Mouse (Mus musculus) liver, adult 2 months (tissue): ENCODE measurements around the gene Desi2. TPM values are rescaled to one million over a fixed set of nuclear protein-coding genes. Genes with fewer than 3 reads are reported as not detected.
A peak's percentile ranks its signal among the peaks of the same experiment; 100 is the strongest.
"Not testable (repeated sequence)": the region's sequence is repeated elsewhere in the genome, so short reads cannot be mapped to it uniquely, and the experiment has no call there.

Source experiments
- DNase-seq: peaks from one replicate; pipeline ENCODE4 v3.0.0-alpha.2; 2011; ENCODE audit warnings: low read depth, low spot score; ENCODE audit errors: extremely low read depth
- H3K27ac ChIP-seq: fragments of 200-500 bp; replicated peaks from 2 replicates; pipeline ENCODE4 v1.5.1; 2012; ENCODE audit warnings: low read depth, mild to moderate bottlenecking, control low read depth, inconsistent platforms, low read length; ENCODE audit not compliant: insufficient read depth
- H3K27me3 ChIP-seq: fragments of 200-500 bp; 2 replicates; pipeline ENCODE4 v1.6.1; 2012; ENCODE audit warnings: mild to moderate bottlenecking, moderate library complexity, low read length, inconsistent platforms; ENCODE audit not compliant: control insufficient read depth, insufficient read depth
- H3K36me3 ChIP-seq: fragments of 200-500 bp; 2 replicates; pipeline ENCODE4 v1.6.1; 2012; ENCODE audit warnings: low read length, inconsistent platforms; ENCODE audit not compliant: control insufficient read depth, insufficient read depth
- H3K4me1 ChIP-seq: fragments of 200-500 bp; 2 replicates; pipeline ENCODE4 v1.6.1; 2011; ENCODE audit warnings: low read length; ENCODE audit not compliant: control insufficient read depth, insufficient read depth
- H3K4me3 ChIP-seq: fragments of 200-500 bp; 2 replicates; pipeline ENCODE4 v1.5.1; 2011; ENCODE audit warnings: low read depth, mild to moderate bottlenecking, control low read depth, low read length, moderate library complexity; ENCODE audit not compliant: insufficient read depth
- H3K79me2 ChIP-seq: fragments of 200-500 bp; 2 replicates; pipeline ENCODE4 v1.6.1; 2012; ENCODE audit warnings: inconsistent platforms, mild to moderate bottlenecking, low read length, moderate library complexity; ENCODE audit not compliant: control insufficient read depth, insufficient read depth
- H3K9ac ChIP-seq: fragments of 200-500 bp; 2 replicates; pipeline ENCODE4 v1.6.1; 2012; ENCODE audit warnings: low read depth, mild to moderate bottlenecking, control low read depth, inconsistent platforms, low read length
- CTCF ChIP-seq: fragments of 200-500 bp; IDR thresholded peaks from 2 replicates; pipeline ENCODE4 v1.5.1; 2011; ENCODE audit warnings: low read depth, low read length, control low read depth
- POLR2A ChIP-seq: fragments of 200-500 bp; IDR thresholded peaks from 2 replicates; pipeline ENCODE4 v1.6.1; 2011; ENCODE audit warnings: low read length, control low read depth; ENCODE audit not compliant: insufficient read depth; ENCODE audit errors: extremely low read depth
- WGBS: fragments of 180-500 bp; shearing (Covaris S2); methylation state at CpG from one replicate; pipeline ENCODE4 v1.1.7; 2018; 5-methylcytosine and 5-hydroxymethylcytosine counted together
- polyA plus RNA-seq: library from polyadenylated mRNA; depleted of rRNA; stranded (reverse); fragments of >200 nt; gene quantifications from 2 replicates; pipeline ENCODE4 v1.2.3, GENCODE M21; 2012
- total RNA-seq: library from RNA; depleted of rRNA; stranded (reverse); fragments of >200 nt; gene quantifications from 2 replicates; pipeline ENCODE4 v1.2.3, GENCODE M21; 2014

Desi2 gene
- total and polyA plus RNA-seq, 2 experiments, result 5.6 to 7.2 TPM

DNA sequence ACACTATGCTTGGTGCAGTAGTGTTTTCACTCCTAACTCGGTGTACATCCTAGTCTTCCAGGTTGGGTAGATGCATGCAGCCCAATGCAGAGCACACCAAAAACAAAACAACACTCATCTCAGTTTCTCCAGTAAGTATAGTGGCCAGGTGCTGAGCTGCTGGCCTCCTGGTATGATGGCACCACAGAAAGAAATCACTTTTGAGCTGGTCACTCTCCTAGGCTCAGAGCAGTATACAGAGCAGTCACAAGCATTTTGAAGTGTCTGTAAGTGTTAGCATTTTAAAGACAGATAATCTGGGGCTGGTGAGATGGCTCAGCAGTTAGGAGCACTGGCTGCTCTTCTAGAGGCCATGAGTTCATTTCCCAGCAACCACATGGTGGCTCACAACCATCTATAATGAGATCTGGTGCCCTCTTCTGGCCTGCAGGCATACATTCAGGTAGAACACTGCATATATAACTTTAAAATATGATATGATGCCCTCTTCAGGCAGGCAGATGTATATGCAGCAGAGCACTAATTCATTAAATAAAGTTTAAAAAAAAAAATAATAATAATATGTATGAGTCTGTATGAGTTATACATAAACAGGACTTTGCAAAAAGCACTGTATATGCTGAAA lies 54.8 kb downstream of the Desi2 start:
- TF ChIP-seq POLR2A (no peak), CTCF (peak; percentile 38)
- Histone ChIP-seq H3K36me3 (peaks cover 22% of the 10 kb centered on the region), H3K79me2 (peaks cover 3% of the 10 kb centered on the region; the same call in 1 of the 2 replicates), H3K27me3 (no peaks in the 10 kb centered on the region), H3K4me3 (no peak overlapping the region), H3K4me1 (no peaks in the 10 kb centered on the region), H3K9ac (no peak overlapping the region), H3K27ac (no peak overlapping the region)
- peak; percentile 29 for DNase-seq
- 98% methylated on average over 1 of the region's 1 CpGs for WGBS

DNA sequence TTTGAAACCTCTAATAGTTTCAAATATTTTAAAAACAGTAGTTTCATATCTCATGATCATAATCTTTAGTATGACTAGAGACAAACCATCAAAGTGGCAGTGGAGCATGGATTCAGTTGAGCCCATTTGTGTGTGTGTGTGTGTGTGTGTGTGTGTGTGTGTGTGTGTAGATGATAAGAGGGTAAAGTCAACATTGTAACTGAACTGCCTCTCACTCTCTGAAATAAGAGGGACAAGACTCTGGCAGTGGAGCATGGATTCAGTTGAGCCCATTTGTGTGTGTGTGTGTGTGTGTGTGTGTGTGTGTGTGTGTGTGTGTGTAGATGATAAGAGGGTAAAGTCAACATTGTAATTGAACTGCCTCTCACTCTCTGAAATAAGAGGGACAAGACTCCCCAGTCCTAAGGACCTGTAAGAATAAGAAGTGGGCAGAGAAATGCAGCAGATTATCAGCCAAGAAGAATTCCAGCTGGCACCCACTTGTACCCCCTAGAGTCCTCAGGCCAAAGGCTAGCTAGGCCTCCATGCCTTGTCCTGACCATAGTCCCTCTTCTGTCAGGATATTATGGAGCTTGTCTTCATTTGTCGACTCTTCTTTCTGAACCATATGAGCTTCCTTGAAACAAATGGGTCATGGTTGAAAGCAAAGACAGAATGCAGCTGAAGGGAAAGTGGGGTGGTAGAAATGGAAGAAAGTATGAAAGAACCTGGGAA lies 61.0 kb downstream of the Desi2 start:
- H3K9ac ChIP-seq, result no peak overlapping the region
- peaks cover 3% of the 10 kb centered on the region; the same call in 1 of the 2 replicates for H3K79me2 ChIP-seq
- H3K27ac ChIP-seq, result no peak overlapping the region
- TF ChIP-seq POLR2A, result no peak
- no peak for TF ChIP-seq CTCF
- peak; percentile 24 for DNase-seq
- no peak overlapping the region for H3K4me3 ChIP-seq
- peaks cover 40% of the 10 kb centered on the region for H3K36me3 ChIP-seq
- no peaks in the 10 kb centered on the region for H3K27me3 ChIP-seq
- no peaks in the 10 kb centered on the region for H3K4me1 ChIP-seq
- WGBS, result 94% methylated on average over 1 of the region's 1 CpGs

DNA sequence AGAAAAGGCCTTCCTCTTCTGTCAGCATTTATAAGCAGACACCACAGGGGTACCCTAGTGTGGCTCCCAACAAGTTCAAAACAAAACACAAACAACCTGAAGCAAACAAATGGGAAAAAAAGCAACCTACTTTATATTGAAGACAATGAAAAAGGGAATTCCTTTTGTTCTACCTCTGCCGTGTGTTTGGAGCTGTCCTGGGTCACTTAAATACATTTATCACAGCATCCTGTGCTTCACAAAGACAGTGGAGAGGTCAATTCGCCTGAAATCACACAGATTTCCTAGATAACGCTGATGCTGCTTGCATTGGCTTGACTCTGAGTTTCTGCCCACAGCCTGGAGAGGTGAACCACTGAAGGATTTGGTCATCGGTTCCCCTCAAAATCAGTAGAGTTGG lies 67.4 kb downstream of the Desi2 start:
- H3K4me3 ChIP-seq, result no peak overlapping the region
- peaks cover 28% of the 10 kb centered on the region for H3K36me3 ChIP-seq
- H3K9ac ChIP-seq, result no peak overlapping the region
- no peak overlapping the region for H3K27ac ChIP-seq
- H3K4me1 ChIP-seq, result no peaks in the 10 kb centered on the region
- DNase-seq, result no peak
- WGBS, result 94% methylated on average over 4 of the region's 4 CpGs
- H3K79me2 ChIP-seq, result no peaks in the 10 kb centered on the region
- no peak for TF ChIP-seq POLR2A
- no peak for TF ChIP-seq CTCF
- H3K27me3 ChIP-seq, result no peaks in the 10 kb centered on the region

DNA sequence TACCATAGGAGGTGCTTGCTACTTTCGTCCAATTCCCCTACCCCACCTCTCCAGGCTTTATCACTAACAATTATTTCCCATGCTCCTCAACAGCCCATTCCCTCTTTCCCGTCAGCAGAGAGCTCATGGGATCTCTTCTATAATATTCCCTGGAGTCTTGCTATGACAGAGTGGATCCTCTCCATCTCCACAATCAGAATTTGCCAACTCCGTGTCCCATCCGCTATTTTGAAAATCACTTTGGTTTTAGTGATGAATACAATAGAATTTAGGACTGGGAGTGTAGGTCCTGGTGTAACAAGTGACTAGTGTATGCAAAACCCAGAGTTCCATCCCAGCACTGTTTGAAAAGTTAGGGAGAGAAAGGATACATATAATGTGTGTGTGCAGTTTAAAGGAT lies 69.1 kb downstream of the Desi2 start:
- Histone ChIP-seq H3K27ac (no peak overlapping the region), H3K36me3 (peaks cover 16% of the 10 kb centered on the region), H3K4me1 (no peaks in the 10 kb centered on the region), H3K9ac (no peak overlapping the region), H3K79me2 (no peaks in the 10 kb centered on the region), H3K27me3 (no peaks in the 10 kb centered on the region), H3K4me3 (no peak overlapping the region)
- no peak for DNase-seq
- TF ChIP-seq POLR2A (no peak), CTCF (no peak)
- WGBS, result 97% methylated on average over 4 of the region's 4 CpGs

DNA sequence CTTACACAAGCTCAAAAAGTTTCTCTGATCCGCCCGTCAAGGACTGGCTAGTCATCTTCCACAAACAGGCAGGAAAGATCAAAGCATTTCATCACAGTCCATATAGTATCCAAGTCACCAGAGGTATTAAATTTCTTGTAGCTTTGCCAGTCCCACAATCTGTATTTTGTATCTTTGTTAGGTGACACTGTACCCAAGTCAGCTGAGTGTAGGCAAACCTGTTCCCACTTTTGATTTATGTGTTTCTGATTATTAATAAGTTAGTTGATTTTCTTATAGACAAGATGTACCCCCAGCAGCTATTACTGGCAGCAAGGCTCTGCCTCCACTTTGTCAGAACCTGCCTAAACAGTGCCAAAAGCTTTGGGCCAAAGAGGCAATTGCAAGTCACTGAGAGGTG lies 71.6 kb downstream of the Desi2 start:
- Histone ChIP-seq H3K27ac (no peak overlapping the region), H3K36me3 (peaks cover 7% of the 10 kb centered on the region), H3K4me1 (no peaks in the 10 kb centered on the region), H3K9ac (no peak overlapping the region), H3K79me2 (no peaks in the 10 kb centered on the region), H3K27me3 (no peaks in the 10 kb centered on the region), H3K4me3 (no peak overlapping the region)
- TF ChIP-seq POLR2A, result no peak
- TF ChIP-seq CTCF, result no peak
- WGBS, result 88% methylated on average over 2 of the region's 2 CpGs
- no peak for DNase-seq

DNA sequence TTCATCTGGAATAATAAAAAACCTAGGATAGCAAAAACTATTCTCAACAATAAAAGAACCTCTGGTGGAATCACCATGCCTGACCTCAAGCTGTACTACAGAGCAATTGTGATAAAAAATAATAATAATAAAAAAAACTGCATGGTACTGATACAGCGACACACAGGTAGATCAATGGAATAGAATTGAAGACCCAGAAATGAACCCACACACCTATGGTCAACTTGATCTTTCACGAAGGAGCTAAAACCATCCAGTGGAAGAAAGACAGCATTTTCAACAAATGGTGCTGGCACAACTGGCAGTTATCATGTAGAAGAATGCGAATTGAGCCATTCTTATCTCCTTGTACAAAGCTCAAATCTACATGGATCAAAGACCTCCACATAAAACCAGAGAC lies 78.2 kb downstream of the Desi2 start:
- WGBS, result 96% methylated on average over 3 of the region's 3 CpGs
- not testable (repeated sequence) for H3K79me2 ChIP-seq, H3K4me1 ChIP-seq

More for the DNA sequence above, 78.2 kb downstream of the Desi2 start:
- not testable (repeated sequence) for H3K27me3 ChIP-seq, H3K36me3 ChIP-seq, H3K4me3 ChIP-seq, H3K9ac ChIP-seq, H3K27ac ChIP-seq, DNase-seq
